Mouse (Mus musculus) heart, adult 2 months (tissue): ENCODE data around the gene Cd99l2.

Experiments
- CTCF ChIP-seq: fragments of 200-600 bp; IDR thresholded peaks from 2 replicates; pipeline ENCODE4 v1.8.1; 2022; ENCODE audit warnings: antibody characterized with exemption, mild to moderate bottlenecking, moderate library complexity
- EP300 ChIP-seq: fragments of 200-500 bp; IDR thresholded peaks from 2 replicates; pipeline ENCODE4 v1.6.1; 2011; ENCODE audit warnings: low read depth, low read length, control low read depth; ENCODE audit not compliant: insufficient read depth
- POLR2A ChIP-seq: fragments of 200-500 bp; IDR thresholded peaks from 2 replicates; pipeline ENCODE4 v1.6.1; 2011; ENCODE audit warnings: mild to moderate bottlenecking, low read depth, low read length, control low read depth; ENCODE audit not compliant: insufficient read depth

DNA sequence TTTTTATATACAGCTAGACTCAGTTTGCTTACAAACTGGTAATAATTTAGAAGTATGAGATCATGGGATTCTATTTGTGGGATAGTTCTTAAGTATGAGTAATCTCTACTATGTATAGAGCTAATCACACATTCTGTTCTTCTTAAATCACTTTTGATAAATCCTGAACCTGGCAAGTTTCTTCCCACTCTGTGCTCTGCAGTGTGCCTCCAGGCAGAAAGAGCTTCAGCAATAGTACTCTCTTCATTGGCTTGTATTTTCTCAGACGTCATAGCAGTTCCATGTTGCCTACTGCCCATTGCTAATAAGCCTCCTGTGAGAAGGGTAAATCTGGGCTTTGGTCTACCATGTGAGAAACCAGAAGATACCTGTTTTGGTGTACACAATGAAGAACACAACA lies 84.3 kb downstream of the Cd99l2 start:
- no peak for TF ChIP-seq CTCF
- no peak for TF ChIP-seq EP300
- TF ChIP-seq POLR2A: no peak
